Mouse (Mus musculus) liver, postnatal 0 days (tissue): ENCODE data around the gene Pyroxd1. TPM values are rescaled to one million over a fixed set of nuclear protein-coding genes. Genes with fewer than 3 reads are reported as not detected.

Experiments
- ATAC-seq: fragments of 200-750 bp; cut with Nextera tagmentation; 2 replicates; pipeline ENCODE4 v1.8.0; 2017; ENCODE audit warnings: mild to moderate bottlenecking, moderate library complexity
- DNase-seq: peaks from one replicate; pipeline ENCODE4 v3.0.0-alpha.2; 2016
- H3K27ac ChIP-seq: fragments of 300-500 bp; sonication (generic); 2 replicates; pipeline ENCODE4 v1.5.1; 2014; ENCODE audit warnings: antibody characterized with exemption, moderate library complexity, mild to moderate bottlenecking, low read depth
- H3K27me3 ChIP-seq: fragments of 300-500 bp; sonication (generic); 2 replicates; pipeline ENCODE4 v1.6.1; 2014; ENCODE audit warnings: low read length, control low read depth, mixed read lengths; ENCODE audit not compliant: insufficient read depth
- H3K36me3 ChIP-seq: fragments of 300-500 bp; sonication (generic); replicated peaks from 2 replicates; pipeline ENCODE4 v1.6.1; 2014; ENCODE audit warnings: mild to moderate bottlenecking, control low read depth, low read length, moderate library complexity, mixed read lengths; ENCODE audit not compliant: insufficient read depth
- H3K4me1 ChIP-seq: fragments of 300-500 bp; sonication (generic); 2 replicates; pipeline ENCODE4 v1.6.1; 2014; ENCODE audit warnings: antibody characterized with exemption, mild to moderate bottlenecking, control low read depth; ENCODE audit not compliant: insufficient read depth
- H3K4me2 ChIP-seq: fragments of 300-500 bp; sonication (generic); 2 replicates; pipeline ENCODE4 v1.6.1; 2014; ENCODE audit warnings: low read depth, mild to moderate bottlenecking, low read length, moderate library complexity, mixed read lengths
- H3K4me3 ChIP-seq: fragments of 300-500 bp; sonication (generic); 2 replicates; pipeline ENCODE4 v1.5.1; 2014; ENCODE audit warnings: low read depth, low read length
- H3K9ac ChIP-seq: fragments of 300-500 bp; sonication (generic); replicated peaks from 2 replicates; pipeline ENCODE4 v1.6.1; 2014; ENCODE audit warnings: mild to moderate bottlenecking, moderate library complexity
- H3K9me3 ChIP-seq: fragments of 300-500 bp; sonication (generic); 2 replicates; pipeline ENCODE4 v1.6.1; 2016; ENCODE audit warnings: mild to moderate bottlenecking, control low read depth, low read length, mixed read lengths
- CTCF ChIP-seq: sonication (generic); IDR thresholded peaks from 2 replicates; pipeline ENCODE4 v1.5.1; 2016; ENCODE audit warnings: antibody characterized with exemption, low read depth
- EP300 ChIP-seq: IDR thresholded peaks from 2 replicates; pipeline ENCODE4 v1.6.1; 2016; ENCODE audit warnings: antibody characterized with exemption, low read depth, mild to moderate bottlenecking
- WGBS: fragments of 180-500 bp; shearing (Covaris S2); extraction: QIAGEN DNeasy Blood & Tissue Kit; methylation state at CpG from one replicate; pipeline ENCODE4 v1.1.7; 2014; ENCODE audit not compliant: insufficient replicate concordance; 5-methylcytosine and 5-hydroxymethylcytosine counted together
- polyA plus RNA-seq: library from polyadenylated mRNA; unstranded; fragments of >200 nt; fragmentation: Nextera tagmentation; extraction: Ambion mirVana; gene quantifications from 2 replicates; pipeline ENCODE4 v1.2.1, GENCODE M21; 2015

Gene Pyroxd1
- polyA plus RNA-seq, 1 experiment from 2014 or later: 11.7 TPM

- ATAC-seq: no peak
- Histone ChIP-seq H3K4me3 (no peak overlapping the region), H3K27ac (no peak overlapping the region), H3K9ac (no peak overlapping the region), H3K4me1 (no peaks in the 10 kb centered on the region), H3K27me3 (no peaks in the 10 kb centered on the region), H3K36me3 (peaks cover 53% of the 10 kb centered on the region), H3K4me2 (no peak overlapping the region), H3K9me3 (no peaks in the 10 kb centered on the region)
- no peak for DNase-seq
- TF ChIP-seq CTCF (no peak), EP300 (no peak)
- WGBS: 86% methylated on average over 3 of the region's 3 CpGs
These were observed 24.1 kb downstream of the Pyroxd1 start for GRCm38 (mm10) chr6:142369568-142369967.

GRCm38 (mm10) chr6:142377081-142377480 is 31.6 kb downstream of the Pyroxd1 start:
- H3K27ac ChIP-seq: no peak overlapping the region
- peaks cover 32% of the 10 kb centered on the region for H3K36me3 ChIP-seq
- H3K4me3 ChIP-seq: no peak overlapping the region
- H3K9ac ChIP-seq: no peak overlapping the region
- no peak for TF ChIP-seq CTCF
- TF ChIP-seq EP300: no peak
- H3K4me1 ChIP-seq: no peaks in the 10 kb centered on the region
- DNase-seq (no peak), ATAC-seq (no peak)
- no peaks in the 10 kb centered on the region for H3K27me3 ChIP-seq
- no peak overlapping the region for H3K4me2 ChIP-seq
- no peaks in the 10 kb centered on the region for H3K9me3 ChIP-seq
- 60% methylated on average over 1 of the region's 1 CpGs for WGBS

- no peaks in the 10 kb centered on the region for H3K27me3 ChIP-seq
- H3K9ac ChIP-seq: no peak overlapping the region
- no peaks in the 10 kb centered on the region for H3K9me3 ChIP-seq
- no peak overlapping the region for H3K4me2 ChIP-seq
- 79% methylated on average over 8 of the region's 8 CpGs for whole genome bisulfite sequencing
- no peak overlapping the region for H3K27ac ChIP-seq
- H3K4me1 ChIP-seq: no peaks in the 10 kb centered on the region
- H3K4me3 ChIP-seq: no peak overlapping the region
- ATAC-seq (no peak), DNase-seq (no peak)
- no peak for TF ChIP-seq CTCF
- TF ChIP-seq EP300: no peak
- peaks cover 25% of the 10 kb centered on the region for H3K36me3 ChIP-seq
These were observed 33.3 kb downstream of the Pyroxd1 start for GRCm38 (mm10) chr6:142378576-142379330.

- no peak overlapping the region for H3K4me3 ChIP-seq
- no peak overlapping the region for H3K4me2 ChIP-seq
- no peak overlapping the region for H3K9ac ChIP-seq
- peaks cover 17% of the 10 kb centered on the region for H3K36me3 ChIP-seq
- TF ChIP-seq EP300 (no peak), CTCF (no peak)
- 81% methylated on average over 6 of the region's 6 CpGs for WGBS
- no peak overlapping the region for H3K27ac ChIP-seq
- DNase-seq: no peak
- H3K9me3 ChIP-seq: no peaks in the 10 kb centered on the region
- no peaks in the 10 kb centered on the region for H3K27me3 ChIP-seq
- ATAC-seq: no peak
- H3K4me1 ChIP-seq: no peaks in the 10 kb centered on the region
These were observed 34.5 kb downstream of the Pyroxd1 start for GRCm38 (mm10) chr6:142379961-142380360.

GRCm38 (mm10) chr6:142381615-142382014 is 36.2 kb downstream of the Pyroxd1 start:
- H3K9me3 ChIP-seq: no peaks in the 10 kb centered on the region
- DNase-seq (no peak), ATAC-seq (no peak)
- H3K27ac ChIP-seq: no peak overlapping the region
- H3K4me3 ChIP-seq: no peak overlapping the region
- TF ChIP-seq EP300 (no peak), CTCF (no peak)
- no peak overlapping the region for H3K4me2 ChIP-seq
- H3K36me3 ChIP-seq: peaks cover 5% of the 10 kb centered on the region
- H3K4me1 ChIP-seq: peaks cover 4% of the 10 kb centered on the region; the same call in 1 of the 2 replicates
- no peak overlapping the region for H3K9ac ChIP-seq
- no peaks in the 10 kb centered on the region for H3K27me3 ChIP-seq
- WGBS: 88% methylated on average over 7 of the region's 7 CpGs

- ATAC-seq (no peak), DNase-seq (no peak)
- Histone ChIP-seq H3K9ac (no peak overlapping the region), H3K36me3 (no peaks in the 10 kb centered on the region), H3K27ac (no peak overlapping the region), H3K27me3 (no peaks in the 10 kb centered on the region), H3K4me2 (no peak overlapping the region), H3K4me3 (no peak overlapping the region), H3K4me1 (peaks cover 15% of the 10 kb centered on the region), H3K9me3 (no peaks in the 10 kb centered on the region)
- TF ChIP-seq CTCF (no peak), EP300 (no peak)
- 88% methylated on average over 9 of the region's 9 CpGs for WGBS
These were observed 39.1 kb downstream of the Pyroxd1 start for GRCm38 (mm10) chr6:142384521-142384920.
